Mouse (Mus musculus): ENCODE measurements around the gene Fcgr4. TPM values are rescaled to one million over a fixed set of nuclear protein-coding genes. Genes with fewer than 3 reads are reported as not detected.

The Fcgr4 gene
- polyA plus RNA-seq, 1 experiment from 2014 or later, result 1.3 TPM

DNA sequence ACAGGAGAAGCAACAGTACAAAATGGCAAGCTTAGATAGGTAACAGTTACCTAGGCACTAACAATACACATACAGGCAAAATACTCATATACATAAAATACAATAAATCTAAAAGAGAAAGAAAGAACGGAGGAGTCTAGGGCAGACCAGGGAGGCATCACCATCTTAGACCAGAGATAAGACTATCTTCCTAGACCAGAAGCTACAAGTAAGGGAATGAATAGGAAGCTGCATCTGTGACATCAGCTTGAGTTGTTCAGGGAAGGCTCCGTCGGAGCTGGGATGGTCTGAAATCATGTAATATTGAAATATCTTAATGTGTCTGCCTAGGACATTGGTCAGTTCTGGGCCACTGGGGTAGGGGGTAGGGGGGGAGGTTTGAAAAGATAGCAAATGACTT is 13.0 kb downstream of the Fcgr4 start:
- no peak for ATAC-seq (replicated peaks; ENCODE audit: extremely low read depth, insufficient read depth, low FRiP score)
- Histone ChIP-seq H3K9me3 (replicated peaks; ENCODE audit: control insufficient read depth, low read length) (peaks cover 3% of the 10 kb centered on the region; the same call in 1 of the 2 replicates), H3K27ac (ENCODE audit: low read length) (no peak overlapping the region), H3K4me2 (ENCODE audit: low read depth, low read length) (no peak overlapping the region), H3K4me3 (ENCODE audit: low read length) (no peak overlapping the region), H3K27me3 (ENCODE audit: control insufficient read depth, insufficient read depth, low read length) (peaks cover 27% of the 10 kb centered on the region), H3K9ac (ENCODE audit: low read length) (no peak overlapping the region), H3K4me1 (ENCODE audit: control insufficient read depth, insufficient read depth, low read length) (peaks cover 3% of the 10 kb centered on the region), H3K36me3 (ENCODE audit: control insufficient read depth, insufficient read depth) (no peaks in the 10 kb centered on the region)
- WGBS, result 90% methylated on average over 3 of the region's 3 CpGs

DNA sequence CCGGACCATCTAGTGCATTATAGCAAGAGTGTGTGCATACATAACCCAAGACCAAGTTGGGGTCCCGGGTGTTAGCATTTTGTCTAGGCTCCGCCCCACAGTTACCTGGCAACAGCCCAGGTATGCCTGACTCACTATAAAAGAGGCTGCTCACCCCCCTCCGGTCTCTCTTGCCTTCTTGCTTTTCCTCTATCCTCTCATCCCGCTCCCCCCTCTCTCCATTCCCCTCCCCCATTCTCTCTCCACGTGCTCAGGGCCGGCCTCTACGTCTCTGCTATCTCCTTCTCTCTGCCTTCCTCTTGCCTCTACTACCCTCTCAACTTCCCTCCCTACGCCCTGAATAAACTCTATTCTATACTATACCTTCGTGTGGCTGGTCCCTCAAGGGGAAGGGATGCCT is 14.0 kb downstream of the Fcgr4 start:
- peaks cover 3% of the 10 kb centered on the region; the same call in 1 of the 2 replicates for H3K9me3 ChIP-seq (replicated peaks; ENCODE audit: control insufficient read depth, low read length)
- H3K27ac ChIP-seq (ENCODE audit: low read length), result no peak overlapping the region
- no peak for ATAC-seq (replicated peaks; ENCODE audit: extremely low read depth, insufficient read depth, low FRiP score)
- peaks cover 3% of the 10 kb centered on the region for H3K4me1 ChIP-seq (ENCODE audit: control insufficient read depth, insufficient read depth, low read length)
- H3K4me2 ChIP-seq (ENCODE audit: low read depth, low read length), result peak overlapping the region; percentile 93
- H3K36me3 ChIP-seq (ENCODE audit: control insufficient read depth, insufficient read depth), result no peaks in the 10 kb centered on the region
- peak overlapping the region; percentile 64 for H3K4me3 ChIP-seq (ENCODE audit: low read length)
- peaks cover 27% of the 10 kb centered on the region for H3K27me3 ChIP-seq (ENCODE audit: control insufficient read depth, insufficient read depth, low read length)
- 3% methylated on average over 10 of the region's 10 CpGs for WGBS
- H3K9ac ChIP-seq (ENCODE audit: low read length), result peak overlapping the region; percentile 59

DNA sequence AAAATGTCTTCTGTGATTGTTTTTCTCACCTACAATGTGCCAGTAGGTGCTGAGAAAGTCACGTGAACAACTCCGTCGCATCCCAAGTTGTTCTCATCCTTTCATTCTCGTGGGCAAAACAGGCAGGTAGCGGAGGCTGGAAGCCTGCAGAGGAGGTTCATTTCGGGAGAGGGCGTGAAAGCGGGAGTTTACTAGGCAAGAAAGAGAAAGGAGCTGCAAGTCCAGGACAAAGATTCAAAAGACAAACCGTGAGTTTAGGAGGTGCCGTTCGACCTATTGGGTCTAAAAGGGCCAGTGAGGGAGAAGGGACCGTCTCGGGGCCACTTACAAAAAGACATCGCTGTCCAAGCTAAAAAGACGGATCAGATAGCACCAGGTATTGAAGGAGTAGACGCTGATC is 14.5 kb downstream of the Fcgr4 start:
- Histone ChIP-seq H3K4me1 (ENCODE audit: control insufficient read depth, insufficient read depth, low read length) (peaks cover 3% of the 10 kb centered on the region), H3K27me3 (ENCODE audit: control insufficient read depth, insufficient read depth, low read length) (peaks cover 27% of the 10 kb centered on the region), H3K9me3 (replicated peaks; ENCODE audit: control insufficient read depth, low read length) (peaks cover 3% of the 10 kb centered on the region; the same call in 1 of the 2 replicates), H3K4me2 (ENCODE audit: low read depth, low read length) (peak overlapping the region; percentile 93), H3K27ac (ENCODE audit: low read length) (no peak overlapping the region), H3K4me3 (ENCODE audit: low read length) (peak overlapping the region; percentile 64), H3K36me3 (ENCODE audit: control insufficient read depth, insufficient read depth) (no peaks in the 10 kb centered on the region), H3K9ac (ENCODE audit: low read length) (peak overlapping the region; percentile 59)
- WGBS, result under 1% methylated on average over 16 of the region's 16 CpGs
- no peak for ATAC-seq (replicated peaks; ENCODE audit: extremely low read depth, insufficient read depth, low FRiP score)

DNA sequence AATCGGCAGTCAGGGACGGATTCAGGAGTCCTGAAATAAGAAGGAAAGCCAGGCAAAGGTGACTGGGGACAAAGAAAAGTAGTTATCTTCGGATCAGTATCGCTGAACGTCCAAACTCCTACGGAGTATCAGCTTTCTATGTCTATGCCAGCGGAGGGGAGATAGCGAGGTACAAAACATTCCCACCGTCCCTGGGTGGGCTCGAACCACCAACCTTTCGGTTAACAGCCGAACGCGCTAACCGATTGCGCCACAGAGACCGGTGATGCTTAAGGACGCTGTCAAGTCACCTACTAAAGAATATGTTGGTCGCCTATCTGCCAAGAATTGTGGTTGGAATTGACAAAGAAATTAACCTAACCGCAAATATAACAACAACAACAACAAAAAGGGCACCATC is 15.0 kb downstream of the Fcgr4 start:
- Histone ChIP-seq H3K36me3 (ENCODE audit: control insufficient read depth, insufficient read depth) (no peaks in the 10 kb centered on the region), H3K9ac (ENCODE audit: low read length) (peak overlapping the region; percentile 59), H3K27me3 (ENCODE audit: control insufficient read depth, insufficient read depth, low read length) (peaks cover 27% of the 10 kb centered on the region), H3K4me1 (ENCODE audit: control insufficient read depth, insufficient read depth, low read length) (peaks cover 3% of the 10 kb centered on the region), H3K9me3 (replicated peaks; ENCODE audit: control insufficient read depth, low read length) (peaks cover 3% of the 10 kb centered on the region; the same call in 1 of the 2 replicates), H3K27ac (ENCODE audit: low read length) (no peak overlapping the region), H3K4me2 (ENCODE audit: low read depth, low read length) (peak overlapping the region; percentile 93), H3K4me3 (ENCODE audit: low read length) (peak overlapping the region; percentile 64)
- ATAC-seq (replicated peaks; ENCODE audit: extremely low read depth, insufficient read depth, low FRiP score), result peak; percentile 72
- WGBS, result under 1% methylated on average over 20 of the region's 20 CpGs

DNA sequence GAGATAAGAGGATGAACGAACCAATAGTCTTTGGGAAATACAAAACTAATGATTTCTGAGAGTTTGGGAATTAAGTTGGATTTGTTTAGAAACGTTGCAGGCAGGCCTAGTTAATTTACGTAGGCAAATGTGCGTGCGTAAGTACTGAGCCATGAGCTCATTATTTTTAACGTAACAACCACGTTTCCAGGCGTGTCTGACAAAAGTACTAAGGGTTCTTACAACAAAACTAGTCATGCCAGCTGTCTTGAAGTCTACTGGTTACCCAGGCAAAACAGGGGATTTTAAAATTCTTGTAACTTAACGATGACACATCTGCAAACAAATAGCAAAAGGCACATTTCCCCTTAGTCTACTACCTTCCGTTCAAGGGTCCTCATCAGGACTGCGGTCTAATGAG is 15.5 kb downstream of the Fcgr4 start:
- peaks cover 3% of the 10 kb centered on the region for H3K4me1 ChIP-seq (ENCODE audit: control insufficient read depth, insufficient read depth, low read length)
- ATAC-seq (replicated peaks; ENCODE audit: extremely low read depth, insufficient read depth, low FRiP score), result no peak
- H3K4me3 ChIP-seq (ENCODE audit: low read length), result peak overlapping the region; percentile 64
- no peaks in the 10 kb centered on the region for H3K36me3 ChIP-seq (ENCODE audit: control insufficient read depth, insufficient read depth)
- peak overlapping the region; percentile 93 for H3K4me2 ChIP-seq (ENCODE audit: low read depth, low read length)
- H3K27ac ChIP-seq (ENCODE audit: low read length), result no peak overlapping the region
- peak overlapping the region; percentile 34; the same call in 1 of the 2 replicates for H3K9ac ChIP-seq (ENCODE audit: low read length)
- peaks cover 23% of the 10 kb centered on the region for H3K27me3 ChIP-seq (ENCODE audit: control insufficient read depth, insufficient read depth, low read length)
- 11% methylated on average over 11 of the region's 11 CpGs for WGBS
- H3K9me3 ChIP-seq (replicated peaks; ENCODE audit: control insufficient read depth, low read length), result peaks cover 3% of the 10 kb centered on the region; the same call in 1 of the 2 replicates

DNA sequence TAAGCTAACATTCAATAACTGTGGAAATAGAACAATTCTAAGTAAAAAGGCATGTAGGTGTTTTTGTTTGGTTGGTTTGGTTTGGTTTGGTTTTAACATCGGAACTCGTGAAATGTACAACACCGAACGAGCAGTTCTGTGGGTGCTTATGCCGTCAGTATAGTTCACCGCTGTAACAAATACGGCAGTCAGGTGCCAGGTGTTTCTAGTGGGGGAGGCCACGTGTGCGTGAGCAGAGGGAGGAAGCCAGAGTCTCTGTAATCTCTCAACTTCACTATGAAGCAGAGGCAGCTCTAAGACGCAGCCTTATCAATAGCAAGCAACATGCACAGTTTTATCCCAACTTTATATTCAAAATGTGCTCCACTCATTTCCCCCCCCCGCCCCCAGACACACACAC is 16.9 kb downstream of the Fcgr4 start:
- H3K9me3 ChIP-seq (replicated peaks; ENCODE audit: control insufficient read depth, low read length), result peaks cover 3% of the 10 kb centered on the region; the same call in 1 of the 2 replicates
- 48% methylated on average over 11 of the region's 11 CpGs for WGBS
- ATAC-seq (replicated peaks; ENCODE audit: extremely low read depth, insufficient read depth, low FRiP score), result no peak
- no peak overlapping the region for H3K4me3 ChIP-seq (ENCODE audit: low read length)
- H3K4me2 ChIP-seq (ENCODE audit: low read depth, low read length), result peak overlapping the region; percentile 23; the same call in 1 of the 2 replicates
- no peak overlapping the region for H3K27ac ChIP-seq (ENCODE audit: low read length)
- no peaks in the 10 kb centered on the region for H3K36me3 ChIP-seq (ENCODE audit: control insufficient read depth, insufficient read depth)
- H3K9ac ChIP-seq (ENCODE audit: low read length), result no peak overlapping the region
- peaks cover 23% of the 10 kb centered on the region for H3K27me3 ChIP-seq (ENCODE audit: control insufficient read depth, insufficient read depth, low read length)
- H3K4me1 ChIP-seq (ENCODE audit: control insufficient read depth, insufficient read depth, low read length), result peaks cover 3% of the 10 kb centered on the region

DNA sequence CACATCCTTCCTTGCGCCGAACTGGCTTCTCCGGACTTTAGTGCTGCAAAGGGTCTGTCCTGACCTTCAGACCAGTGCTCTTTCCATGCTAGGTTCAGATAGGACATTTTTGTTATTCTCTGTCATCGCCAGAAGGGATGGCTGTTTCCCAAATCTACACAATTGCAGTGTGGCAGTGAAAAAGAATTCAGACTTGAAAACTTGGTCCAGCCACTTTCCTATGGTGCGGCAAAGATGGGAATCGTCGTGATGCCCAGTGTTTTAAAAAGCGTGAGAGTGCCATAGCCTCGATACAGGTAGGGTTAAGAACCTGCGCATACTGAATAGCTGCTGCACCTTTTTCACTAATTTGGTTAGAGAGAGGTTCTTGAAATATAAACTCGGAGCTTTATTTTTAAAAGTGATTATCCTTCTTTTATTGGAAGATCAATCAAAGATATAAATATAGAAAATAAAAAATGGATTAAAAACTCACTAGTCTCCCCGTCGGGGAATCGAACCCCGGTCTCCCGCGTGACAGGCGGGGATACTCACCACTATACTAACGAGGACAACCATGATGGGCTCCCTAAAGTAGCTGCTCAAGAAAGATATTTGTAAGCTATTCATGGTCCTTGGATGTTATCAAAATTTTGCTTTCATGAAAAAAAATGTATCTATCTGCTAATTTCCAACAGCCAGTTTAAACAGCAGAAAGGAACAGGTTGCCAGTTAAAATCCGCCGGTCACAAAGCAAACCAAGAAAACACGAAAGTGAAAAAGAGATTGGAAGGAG is 18.0 kb downstream of the Fcgr4 start:
- ATAC-seq (replicated peaks; ENCODE audit: extremely low read depth, insufficient read depth, low FRiP score), result no peak
- 4% methylated on average over 22 of the region's 22 CpGs for WGBS

DNA sequence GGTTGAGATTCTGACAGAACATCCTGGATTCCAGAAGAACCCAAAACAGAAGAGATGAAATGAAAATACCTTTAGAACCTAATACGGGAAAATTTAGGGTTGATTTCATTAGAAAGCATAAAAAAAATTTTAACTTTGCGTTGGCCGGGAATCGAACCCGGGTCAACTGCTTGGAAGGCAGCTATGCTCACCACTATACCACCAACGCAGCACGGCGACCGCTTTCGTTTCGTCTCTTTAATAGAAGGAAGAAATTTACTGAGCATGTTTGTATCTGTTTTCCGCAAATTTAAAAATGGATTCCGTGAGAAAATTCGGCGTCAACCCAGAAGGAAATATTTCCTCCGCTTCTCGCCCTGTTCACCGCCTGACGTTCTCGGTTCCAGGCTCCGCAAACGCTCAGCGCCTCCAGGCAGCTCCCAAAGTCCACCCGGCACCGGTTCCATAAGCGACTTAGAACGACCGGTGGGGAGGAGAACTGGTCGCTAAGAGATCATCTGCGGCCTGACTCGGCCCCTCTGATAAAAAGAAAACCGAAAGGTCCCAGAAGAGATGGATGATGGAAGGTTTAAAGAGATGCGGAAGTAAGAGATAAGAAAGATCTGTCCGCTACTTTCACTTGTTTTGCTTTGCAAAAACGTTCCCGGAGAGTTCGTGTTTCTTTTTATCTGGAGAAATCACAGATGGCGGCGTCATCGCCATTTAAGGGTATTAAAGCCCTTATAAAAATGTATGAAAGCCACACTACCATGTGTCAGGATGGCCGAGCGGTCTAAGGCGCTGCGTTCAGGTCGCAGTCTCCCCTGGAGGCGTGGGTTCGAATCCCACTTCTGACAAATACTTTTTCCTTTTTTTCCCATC is 19.4 kb downstream of the Fcgr4 start:
- no peaks in the 10 kb centered on the region for H3K9me3 ChIP-seq (replicated peaks; ENCODE audit: control insufficient read depth, low read length)
- WGBS, result under 1% methylated on average over 47 of the region's 47 CpGs
- peak overlapping the region; percentile 100 for H3K4me3 ChIP-seq (ENCODE audit: low read length)
- peak; percentile 79 for ATAC-seq (replicated peaks; ENCODE audit: extremely low read depth, insufficient read depth, low FRiP score)
- peak overlapping the region; percentile 90 for H3K9ac ChIP-seq (ENCODE audit: low read length)
- peaks cover 3% of the 10 kb centered on the region for H3K4me1 ChIP-seq (ENCODE audit: control insufficient read depth, insufficient read depth, low read length)
- H3K4me2 ChIP-seq (ENCODE audit: low read depth, low read length), result peak overlapping the region; percentile 69
- H3K27me3 ChIP-seq (ENCODE audit: control insufficient read depth, insufficient read depth, low read length), result peaks cover 5% of the 10 kb centered on the region; the same call in 1 of the 2 replicates
- H3K27ac ChIP-seq (ENCODE audit: low read length), result peak overlapping the region; percentile 87
- H3K36me3 ChIP-seq (ENCODE audit: control insufficient read depth, insufficient read depth), result no peaks in the 10 kb centered on the region

More for the DNA sequence above, 18.0 kb downstream of the Fcgr4 start:
- Histone ChIP-seq H3K4me2 (ENCODE audit: low read depth, low read length) (peak overlapping the region; percentile 85), H3K9me3 (replicated peaks; ENCODE audit: control insufficient read depth, low read length) (no peaks in the 10 kb centered on the region), H3K27me3 (ENCODE audit: control insufficient read depth, insufficient read depth, low read length) (peaks cover 14% of the 10 kb centered on the region), H3K4me1 (ENCODE audit: control insufficient read depth, insufficient read depth, low read length) (peaks cover 3% of the 10 kb centered on the region), H3K36me3 (ENCODE audit: control insufficient read depth, insufficient read depth) (no peaks in the 10 kb centered on the region), H3K4me3 (ENCODE audit: low read length) (peak overlapping the region; percentile 56), H3K27ac (ENCODE audit: low read length) (no peak overlapping the region), H3K9ac (ENCODE audit: low read length) (no peak overlapping the region)
